Mouse (Mus musculus) testis, adult 2 months (tissue): ENCODE data around the gene Coq10a.
"Not testable (repeated sequence)": the region's sequence is repeated elsewhere in the genome, so short reads cannot be mapped to it uniquely, and the experiment has no call there.

Experiments
- CTCF ChIP-seq: fragments of 200-500 bp; IDR thresholded peaks from 2 replicates; pipeline ENCODE4 v1.5.1; 2012; ENCODE audit warnings: low read depth, mild to moderate bottlenecking, inconsistent platforms, low read length, moderate library complexity; ENCODE audit not compliant: control insufficient read depth, insufficient read depth, insufficient replicate concordance
- POLR2A ChIP-seq: fragments of 200-500 bp; IDR thresholded peaks from 2 replicates; pipeline ENCODE4 v1.6.1; 2012; ENCODE audit warnings: low read depth, mild to moderate bottlenecking, inconsistent platforms, low read length, moderate library complexity; ENCODE audit not compliant: control insufficient read depth

GRCm38 (mm10) chr10:128332358-128333249 lies 36.2 kb downstream of the Coq10a start:
- not testable (repeated sequence) for TF ChIP-seq CTCF, POLR2A
